Mouse (Mus musculus): ENCODE measurements around the gene Cyp2j7.

DNA sequence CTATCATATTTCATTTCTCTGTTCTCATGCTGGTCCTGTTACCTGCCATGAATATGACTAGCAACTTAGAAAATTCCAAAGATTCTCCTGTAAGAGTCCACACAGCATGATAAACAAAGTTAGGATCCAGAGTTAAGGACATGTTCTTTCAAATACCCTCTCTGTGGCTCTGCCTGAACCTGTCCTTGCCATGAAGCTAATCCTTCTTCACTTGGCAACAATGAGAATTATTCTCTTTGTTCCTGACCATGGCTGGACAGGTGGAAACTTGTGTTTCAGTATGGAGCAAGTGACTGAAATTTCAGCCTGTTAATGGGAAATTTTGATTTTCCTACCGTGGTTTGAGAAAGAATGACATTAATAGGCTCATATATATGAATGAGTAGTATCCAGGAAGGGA is 39.8 kb downstream of the Cyp2j7 start:
- no peak for TF ChIP-seq CTCF (conservative IDR thresholded peaks at IDR 0.05; ENCODE audit: low read length)
- no peak for TF ChIP-seq NANOG (IDR thresholded peaks at IDR 0.05; ENCODE audit: borderline replicate concordance, low read length)
